Mouse (Mus musculus): ENCODE measurements at regions not wholly inside any gene's neighbourhood (a gene's known extent, or its start where the extent isn't known, plus 50 kb on each side); places are given as distances from the start of the nearest gene placed in this dataset.

DNA sequence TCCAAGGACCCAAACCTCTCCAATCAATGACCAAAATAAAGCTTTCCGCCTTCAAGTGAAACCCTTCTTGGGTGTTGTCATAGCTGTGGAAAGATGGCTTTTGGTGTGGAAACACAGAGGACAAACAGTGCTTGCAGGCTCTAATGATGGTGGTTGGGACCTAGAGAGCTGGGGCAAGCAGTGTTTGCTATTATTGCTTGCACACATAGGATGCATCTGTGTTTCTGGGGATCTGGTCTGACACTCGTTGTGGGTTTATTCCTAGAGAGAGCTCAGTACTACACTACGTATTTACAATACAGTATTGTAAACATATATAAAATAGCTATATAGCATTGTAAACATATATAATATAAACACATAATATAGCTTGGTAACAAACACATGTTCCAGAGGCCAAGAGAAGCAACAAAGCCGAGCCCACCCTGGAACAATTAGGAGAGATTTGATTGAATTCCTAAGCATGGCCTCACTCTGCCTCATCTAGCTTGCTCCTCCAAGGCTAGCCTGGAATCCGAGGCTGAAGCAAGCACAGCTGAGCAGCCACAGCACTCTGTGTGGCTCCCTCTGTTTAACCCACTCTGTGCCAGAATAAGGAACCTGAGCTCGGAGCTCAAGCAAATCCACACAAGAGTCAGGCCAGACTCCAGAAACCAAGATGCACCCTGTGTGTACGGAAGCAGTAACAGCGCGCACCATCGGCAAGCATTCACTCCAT is 200.7 kb upstream of the Lrig3 start:
- Histone ChIP-seq H3K36me3 (ENCODE audit: control insufficient read depth, insufficient read depth) (no peaks in the 10 kb centered on the region), H3K79me2 (ENCODE audit: control insufficient read depth, insufficient read depth) (no peaks in the 10 kb centered on the region), H3K27me3 (ENCODE audit: control insufficient read depth, insufficient read depth, insufficient read length) (no peaks in the 10 kb centered on the region), H3K4me3 (ENCODE audit: insufficient read depth, poor library complexity, severe bottlenecking) (no peak overlapping the region), H3ac (ENCODE audit: control insufficient read depth, insufficient read length, low read depth) (no peak overlapping the region), H3K79me3 (ENCODE audit: low read depth) (no peaks in the 10 kb centered on the region)
- TF ChIP-seq MAX (IDR thresholded peaks at IDR 0.05) (no peak), FOSL1 (IDR thresholded peaks at IDR 0.05; ENCODE audit: insufficient read depth, low read length, poor library complexity, severe bottlenecking) (no peak), USF1 (IDR thresholded peaks at IDR 0.05; ENCODE audit: low read depth) (no peak), MYOD1 (IDR thresholded peaks at IDR 0.05; ENCODE audit: control insufficient read depth, insufficient read length, low read depth) (no peak), CEBPB (IDR thresholded peaks at IDR 0.05; ENCODE audit: low read depth) (no peak), MYOG (IDR thresholded peaks at IDR 0.05; ENCODE audit: control insufficient read depth, extremely low read depth, insufficient read length) (no peak), CTCF (IDR thresholded peaks at IDR 0.05; ENCODE audit: control insufficient read depth, insufficient read depth, insufficient read length) (no peak)

DNA sequence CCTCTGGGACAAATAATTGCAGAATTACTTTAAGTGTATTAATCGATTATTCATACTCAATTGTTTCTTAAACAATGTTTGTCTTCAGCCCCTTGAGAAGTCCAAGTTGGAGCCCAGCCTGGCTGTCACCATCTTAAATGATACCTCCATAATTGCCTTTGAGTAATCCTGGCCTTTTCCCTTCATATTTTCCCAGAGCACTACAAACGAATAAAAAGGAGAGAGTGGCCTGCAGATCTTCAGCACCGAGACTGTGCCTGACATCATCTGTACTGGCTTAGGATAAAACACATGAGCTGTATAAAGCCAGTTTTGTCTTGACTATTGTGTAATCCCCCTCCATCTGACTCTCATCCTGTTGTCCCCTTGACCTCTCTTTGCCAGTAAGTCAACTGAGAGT is 197.7 kb upstream of the Lrig3 start:
- Histone ChIP-seq H3K27me3 (ENCODE audit: control insufficient read depth, insufficient read depth, insufficient read length) (no peaks in the 10 kb centered on the region), H3K79me3 (ENCODE audit: low read depth) (no peaks in the 10 kb centered on the region), H3K36me3 (ENCODE audit: control insufficient read depth, insufficient read depth) (no peaks in the 10 kb centered on the region), H3K79me2 (ENCODE audit: control insufficient read depth, insufficient read depth) (no peaks in the 10 kb centered on the region), H3ac (ENCODE audit: control insufficient read depth, insufficient read length, low read depth) (no peak overlapping the region), H3K4me3 (ENCODE audit: insufficient read depth, poor library complexity, severe bottlenecking) (no peak overlapping the region)
- TF ChIP-seq CTCF (IDR thresholded peaks at IDR 0.05; ENCODE audit: control insufficient read depth, insufficient read depth, insufficient read length) = no peak
- no peak for TF ChIP-seq MYOG (IDR thresholded peaks at IDR 0.05; ENCODE audit: control insufficient read depth, extremely low read depth, insufficient read length)
- TF ChIP-seq MAX (IDR thresholded peaks at IDR 0.05) = no peak
- TF ChIP-seq USF1 (IDR thresholded peaks at IDR 0.05; ENCODE audit: low read depth) = no peak
- no peak for TF ChIP-seq FOSL1 (IDR thresholded peaks at IDR 0.05; ENCODE audit: insufficient read depth, low read length, poor library complexity, severe bottlenecking)
- no peak for TF ChIP-seq CEBPB (IDR thresholded peaks at IDR 0.05; ENCODE audit: low read depth)
- no peak for TF ChIP-seq MYOD1 (IDR thresholded peaks at IDR 0.05; ENCODE audit: control insufficient read depth, insufficient read length, low read depth)

DNA sequence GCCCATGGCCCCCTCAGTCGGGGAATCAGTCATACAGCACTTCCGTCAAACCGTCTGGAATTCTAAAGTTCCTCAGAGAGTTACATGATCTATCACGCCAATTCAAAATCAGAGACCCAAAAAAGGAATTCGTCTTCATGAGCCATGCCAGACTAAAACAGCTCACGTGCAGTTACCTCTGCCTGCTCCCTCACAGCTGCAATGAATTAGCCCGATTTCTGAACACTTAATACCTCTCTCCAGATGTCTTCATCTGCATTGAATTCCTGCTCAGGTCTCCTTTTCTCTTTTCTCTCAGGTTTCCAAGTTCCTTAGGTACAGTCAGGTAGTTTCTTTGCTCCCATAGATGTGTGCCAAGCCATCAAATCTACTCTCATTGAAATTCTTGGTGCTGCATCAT is 192.4 kb upstream of the Lrig3 start:
- Histone ChIP-seq H3K36me3 (ENCODE audit: control insufficient read depth, insufficient read depth) (no peaks in the 10 kb centered on the region), H3K79me2 (ENCODE audit: control insufficient read depth, insufficient read depth) (no peaks in the 10 kb centered on the region), H3K27me3 (ENCODE audit: control insufficient read depth, insufficient read depth, insufficient read length) (no peaks in the 10 kb centered on the region), H3K4me3 (ENCODE audit: insufficient read depth, poor library complexity, severe bottlenecking) (no peak overlapping the region), H3K79me3 (ENCODE audit: low read depth) (no peaks in the 10 kb centered on the region), H3ac (ENCODE audit: control insufficient read depth, insufficient read length, low read depth) (no peak overlapping the region)
- TF ChIP-seq MAX (IDR thresholded peaks at IDR 0.05) (no peak), USF1 (IDR thresholded peaks at IDR 0.05; ENCODE audit: low read depth) (no peak), MYOD1 (IDR thresholded peaks at IDR 0.05; ENCODE audit: control insufficient read depth, insufficient read length, low read depth) (no peak), CTCF (IDR thresholded peaks at IDR 0.05; ENCODE audit: control insufficient read depth, insufficient read depth, insufficient read length) (no peak), MYOG (IDR thresholded peaks at IDR 0.05; ENCODE audit: control insufficient read depth, extremely low read depth, insufficient read length) (no peak), CEBPB (IDR thresholded peaks at IDR 0.05; ENCODE audit: low read depth) (no peak), FOSL1 (IDR thresholded peaks at IDR 0.05; ENCODE audit: insufficient read depth, low read length, poor library complexity, severe bottlenecking) (no peak)

DNA sequence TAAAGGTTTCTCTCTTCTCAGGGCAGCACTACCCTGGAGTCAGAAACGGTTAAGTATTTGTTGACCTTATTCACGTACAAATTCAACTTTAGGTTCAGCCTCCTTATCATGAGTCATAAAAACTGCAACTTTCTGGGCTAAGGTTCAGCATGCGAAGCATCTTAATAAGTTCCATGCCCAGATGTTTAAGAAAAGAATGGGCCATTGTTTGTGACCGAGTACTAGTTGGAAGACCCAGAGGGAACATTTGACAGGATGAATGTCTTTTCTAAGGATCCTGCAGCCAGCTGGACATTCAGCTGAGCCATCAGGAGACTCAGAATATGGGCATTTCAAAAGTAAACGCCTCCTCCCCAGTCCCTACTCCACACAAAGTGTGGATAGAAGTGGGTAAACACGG is 183.5 kb upstream of the Lrig3 start:
- no peak for TF ChIP-seq MAX (IDR thresholded peaks at IDR 0.05)
- no peak for TF ChIP-seq FOSL1 (IDR thresholded peaks at IDR 0.05; ENCODE audit: insufficient read depth, low read length, poor library complexity, severe bottlenecking)
- TF ChIP-seq CTCF (IDR thresholded peaks at IDR 0.05; ENCODE audit: control insufficient read depth, insufficient read depth, insufficient read length) = no peak
- no peak for TF ChIP-seq USF1 (IDR thresholded peaks at IDR 0.05; ENCODE audit: low read depth)
- TF ChIP-seq CEBPB (IDR thresholded peaks at IDR 0.05; ENCODE audit: low read depth) = no peak
- no peak for TF ChIP-seq MYOG (IDR thresholded peaks at IDR 0.05; ENCODE audit: control insufficient read depth, extremely low read depth, insufficient read length)
- no peak for TF ChIP-seq MYOD1 (IDR thresholded peaks at IDR 0.05; ENCODE audit: control insufficient read depth, insufficient read length, low read depth)
- no peaks in the 10 kb centered on the region for H3K27me3 ChIP-seq (ENCODE audit: control insufficient read depth, insufficient read depth, insufficient read length)
- no peaks in the 10 kb centered on the region for H3K36me3 ChIP-seq (ENCODE audit: control insufficient read depth, insufficient read depth)
- no peaks in the 10 kb centered on the region for H3K79me2 ChIP-seq (ENCODE audit: control insufficient read depth, insufficient read depth)
- no peak overlapping the region for H3ac ChIP-seq (ENCODE audit: control insufficient read depth, insufficient read length, low read depth)
- H3K4me3 ChIP-seq (ENCODE audit: insufficient read depth, poor library complexity, severe bottlenecking) = no peak overlapping the region
- no peaks in the 10 kb centered on the region for H3K79me3 ChIP-seq (ENCODE audit: low read depth)

DNA sequence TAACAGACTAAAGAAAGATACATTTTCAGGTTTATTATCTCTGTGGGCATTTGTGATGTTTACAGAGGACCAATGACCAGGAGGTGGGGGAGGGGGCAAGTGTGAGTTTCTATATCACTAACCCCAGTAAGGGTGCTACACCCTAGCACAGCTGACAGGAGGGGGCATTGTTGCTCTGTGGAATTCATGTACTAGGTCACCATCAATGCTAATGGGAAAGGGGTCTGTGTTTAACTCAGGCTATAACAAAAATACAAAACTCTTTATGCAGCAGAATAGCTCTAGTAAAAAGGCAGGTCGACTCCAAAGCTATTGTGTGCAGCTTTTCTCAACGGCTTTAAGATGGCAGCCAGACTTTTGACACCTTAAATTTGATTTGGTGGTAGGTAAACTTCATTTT is 181.1 kb upstream of the Lrig3 start:
- H3K4me3 ChIP-seq (ENCODE audit: insufficient read depth, poor library complexity, severe bottlenecking) = no peak overlapping the region
- no peaks in the 10 kb centered on the region for H3K79me3 ChIP-seq (ENCODE audit: low read depth)
- no peaks in the 10 kb centered on the region for H3K79me2 ChIP-seq (ENCODE audit: control insufficient read depth, insufficient read depth)
- H3K27me3 ChIP-seq (ENCODE audit: control insufficient read depth, insufficient read depth, insufficient read length) = no peaks in the 10 kb centered on the region
- TF ChIP-seq CTCF (IDR thresholded peaks at IDR 0.05; ENCODE audit: control insufficient read depth, insufficient read depth, insufficient read length) (peak; percentile 36), USF1 (IDR thresholded peaks at IDR 0.05; ENCODE audit: low read depth) (no peak), MYOD1 (IDR thresholded peaks at IDR 0.05; ENCODE audit: control insufficient read depth, insufficient read length, low read depth) (no peak), MAX (IDR thresholded peaks at IDR 0.05) (no peak), FOSL1 (IDR thresholded peaks at IDR 0.05; ENCODE audit: insufficient read depth, low read length, poor library complexity, severe bottlenecking) (no peak), MYOG (IDR thresholded peaks at IDR 0.05; ENCODE audit: control insufficient read depth, extremely low read depth, insufficient read length) (no peak), CEBPB (IDR thresholded peaks at IDR 0.05; ENCODE audit: low read depth) (no peak)
- H3K36me3 ChIP-seq (ENCODE audit: control insufficient read depth, insufficient read depth) = no peaks in the 10 kb centered on the region
- no peak overlapping the region for H3ac ChIP-seq (ENCODE audit: control insufficient read depth, insufficient read length, low read depth)

Data from C2C12 (cell line).